Mouse (Mus musculus): ENCODE results near the gene Ppp4r3b. TPM values are rescaled to one million over a fixed set of nuclear protein-coding genes. Genes with fewer than 3 reads are reported as not detected.

The Ppp4r3b gene
- polyA plus RNA-seq, 1 experiment from 2014 or later: 38.0 TPM

GRCm38 (mm10) chr11:29173706-29174436, 1.2 kb downstream of the Ppp4r3b start:
- Histone ChIP-seq H3K9me3 (replicated peaks; ENCODE audit: control insufficient read depth, low read length) (no peaks in the 10 kb centered on the region), H3K4me2 (ENCODE audit: low read depth, low read length) (peak overlapping the region; percentile 64), H3K4me3 (ENCODE audit: low read depth, low read length) (peak overlapping the region; percentile 99), H3K9ac (ENCODE audit: low read depth, low read length) (peak overlapping the region; percentile 99), H3K27me3 (ENCODE audit: control insufficient read depth, insufficient read depth, low read depth, low read length) (no peaks in the 10 kb centered on the region), H3K36me3 (ENCODE audit: control insufficient read depth, insufficient read depth) (peaks cover 2% of the 10 kb centered on the region; the same call in 1 of the 2 replicates), H3K4me1 (ENCODE audit: control insufficient read depth, low read depth, low read length) (peaks cover 6% of the 10 kb centered on the region), H3K27ac (ENCODE audit: low read length) (peak overlapping the region; percentile 98)
- 2% methylated on average over 13 of the region's 13 CpGs for WGBS (ENCODE audit: insufficient replicate concordance)
- no peak for ATAC-seq (ENCODE audit: low read depth)

GRCm38 (mm10) chr11:29179319-29179718, 6.6 kb downstream of the Ppp4r3b start:
- no peak overlapping the region for H3K4me3 ChIP-seq (ENCODE audit: low read depth, low read length)
- no peak overlapping the region for H3K27ac ChIP-seq (ENCODE audit: low read length)
- H3K9ac ChIP-seq (ENCODE audit: low read depth, low read length): no peak overlapping the region
- peaks cover 16% of the 10 kb centered on the region for H3K36me3 ChIP-seq (ENCODE audit: control insufficient read depth, insufficient read depth)
- WGBS (ENCODE audit: insufficient replicate concordance): 83% methylated on average over 1 of the region's 1 CpGs
- no peaks in the 10 kb centered on the region for H3K9me3 ChIP-seq (replicated peaks; ENCODE audit: control insufficient read depth, low read length)
- H3K4me1 ChIP-seq (ENCODE audit: control insufficient read depth, low read depth, low read length): no peaks in the 10 kb centered on the region; the same call in 1 of the 2 replicates
- no peaks in the 10 kb centered on the region for H3K27me3 ChIP-seq (ENCODE audit: control insufficient read depth, insufficient read depth, low read depth, low read length)
- ATAC-seq (ENCODE audit: low read depth): no peak
- H3K4me2 ChIP-seq (ENCODE audit: low read depth, low read length): no peak overlapping the region

GRCm38 (mm10) chr11:29180657-29181056, 8.0 kb downstream of the Ppp4r3b start:
- no peak for ATAC-seq (ENCODE audit: low read depth)
- H3K9me3 ChIP-seq (replicated peaks; ENCODE audit: control insufficient read depth, low read length): no peaks in the 10 kb centered on the region
- H3K36me3 ChIP-seq (ENCODE audit: control insufficient read depth, insufficient read depth): peaks cover 22% of the 10 kb centered on the region
- no peak overlapping the region for H3K9ac ChIP-seq (ENCODE audit: low read depth, low read length)
- H3K27me3 ChIP-seq (ENCODE audit: control insufficient read depth, insufficient read depth, low read depth, low read length): no peaks in the 10 kb centered on the region
- H3K4me3 ChIP-seq (ENCODE audit: low read depth, low read length): no peak overlapping the region
- 85% methylated on average over 3 of the region's 3 CpGs for WGBS (ENCODE audit: insufficient replicate concordance)
- H3K4me2 ChIP-seq (ENCODE audit: low read depth, low read length): no peak overlapping the region
- no peaks in the 10 kb centered on the region; the same call in 1 of the 2 replicates for H3K4me1 ChIP-seq (ENCODE audit: control insufficient read depth, low read depth, low read length)
- no peak overlapping the region for H3K27ac ChIP-seq (ENCODE audit: low read length)

- ATAC-seq (ENCODE audit: low read depth): no peak
- 84% methylated on average over 5 of the region's 5 CpGs for WGBS (ENCODE audit: insufficient replicate concordance)
- Histone ChIP-seq H3K4me3 (ENCODE audit: low read depth, low read length) (no peak overlapping the region), H3K4me2 (ENCODE audit: low read depth, low read length) (no peak overlapping the region), H3K9ac (ENCODE audit: low read depth, low read length) (no peak overlapping the region), H3K4me1 (ENCODE audit: control insufficient read depth, low read depth, low read length) (no peaks in the 10 kb centered on the region), H3K27me3 (ENCODE audit: control insufficient read depth, insufficient read depth, low read depth, low read length) (no peaks in the 10 kb centered on the region), H3K36me3 (ENCODE audit: control insufficient read depth, insufficient read depth) (peaks cover 29% of the 10 kb centered on the region), H3K27ac (ENCODE audit: low read length) (no peak overlapping the region), H3K9me3 (replicated peaks; ENCODE audit: control insufficient read depth, low read length) (no peaks in the 10 kb centered on the region)
These were observed 9.1 kb downstream of the Ppp4r3b start for GRCm38 (mm10) chr11:29181751-29182150.

GRCm38 (mm10) chr11:29188981-29189380, 16.3 kb downstream of the Ppp4r3b start:
- H3K4me3 ChIP-seq (ENCODE audit: low read depth, low read length): no peak overlapping the region
- no peak overlapping the region for H3K9ac ChIP-seq (ENCODE audit: low read depth, low read length)
- no peaks in the 10 kb centered on the region for H3K4me1 ChIP-seq (ENCODE audit: control insufficient read depth, low read depth, low read length)
- H3K27ac ChIP-seq (ENCODE audit: low read length): no peak overlapping the region
- no peaks in the 10 kb centered on the region for H3K27me3 ChIP-seq (ENCODE audit: control insufficient read depth, insufficient read depth, low read depth, low read length)
- H3K9me3 ChIP-seq (replicated peaks; ENCODE audit: control insufficient read depth, low read length): no peaks in the 10 kb centered on the region
- WGBS (ENCODE audit: insufficient replicate concordance): 79% methylated on average over 2 of the region's 2 CpGs
- no peak for ATAC-seq (ENCODE audit: low read depth)
- H3K4me2 ChIP-seq (ENCODE audit: low read depth, low read length): no peak overlapping the region
- H3K36me3 ChIP-seq (ENCODE audit: control insufficient read depth, insufficient read depth): peaks cover 23% of the 10 kb centered on the region

- ATAC-seq (ENCODE audit: low read depth): no peak
- Histone ChIP-seq H3K4me2 (ENCODE audit: low read depth, low read length) (no peak overlapping the region), H3K36me3 (ENCODE audit: control insufficient read depth, insufficient read depth) (peaks cover 8% of the 10 kb centered on the region), H3K4me3 (ENCODE audit: low read depth, low read length) (no peak overlapping the region), H3K4me1 (ENCODE audit: control insufficient read depth, low read depth, low read length) (no peaks in the 10 kb centered on the region), H3K27me3 (ENCODE audit: control insufficient read depth, insufficient read depth, low read depth, low read length) (no peaks in the 10 kb centered on the region), H3K9me3 (replicated peaks; ENCODE audit: control insufficient read depth, low read length) (no peaks in the 10 kb centered on the region), H3K9ac (ENCODE audit: low read depth, low read length) (no peak overlapping the region), H3K27ac (ENCODE audit: low read length) (no peak overlapping the region)
- WGBS (ENCODE audit: insufficient replicate concordance): 77% methylated on average over 5 of the region's 5 CpGs
These were observed 31.0 kb downstream of the Ppp4r3b start for GRCm38 (mm10) chr11:29203653-29204052.

- peaks cover 23% of the 10 kb centered on the region for H3K36me3 ChIP-seq (ENCODE audit: control insufficient read depth, insufficient read depth)
- H3K9me3 ChIP-seq (replicated peaks; ENCODE audit: control insufficient read depth, low read length): no peaks in the 10 kb centered on the region
- 87% methylated on average over 2 of the region's 2 CpGs for WGBS (ENCODE audit: insufficient replicate concordance)
- H3K27me3 ChIP-seq (ENCODE audit: control insufficient read depth, insufficient read depth, low read depth, low read length): no peaks in the 10 kb centered on the region
- H3K27ac ChIP-seq (ENCODE audit: low read length): no peak overlapping the region
- ATAC-seq (ENCODE audit: low read depth): no peak
- no peak overlapping the region for H3K4me2 ChIP-seq (ENCODE audit: low read depth, low read length)
- H3K4me3 ChIP-seq (ENCODE audit: low read depth, low read length): no peak overlapping the region
- H3K9ac ChIP-seq (ENCODE audit: low read depth, low read length): no peak overlapping the region
- no peaks in the 10 kb centered on the region for H3K4me1 ChIP-seq (ENCODE audit: control insufficient read depth, low read depth, low read length)
These were observed 37.1 kb downstream of the Ppp4r3b start for GRCm38 (mm10) chr11:29209774-29210173.

GRCm38 (mm10) chr11:29216196-29216595, 43.5 kb downstream of the Ppp4r3b start:
- Histone ChIP-seq H3K4me2 (ENCODE audit: low read depth, low read length) (no peak overlapping the region), H3K36me3 (ENCODE audit: control insufficient read depth, insufficient read depth) (peaks cover 54% of the 10 kb centered on the region), H3K9ac (ENCODE audit: low read depth, low read length) (no peak overlapping the region), H3K9me3 (replicated peaks; ENCODE audit: control insufficient read depth, low read length) (no peaks in the 10 kb centered on the region), H3K4me3 (ENCODE audit: low read depth, low read length) (no peak overlapping the region), H3K4me1 (ENCODE audit: control insufficient read depth, low read depth, low read length) (peaks cover 4% of the 10 kb centered on the region), H3K27me3 (ENCODE audit: control insufficient read depth, insufficient read depth, low read depth, low read length) (no peaks in the 10 kb centered on the region), H3K27ac (ENCODE audit: low read length) (no peak overlapping the region)
- WGBS (ENCODE audit: insufficient replicate concordance): 42% methylated on average over 2 of the region's 2 CpGs
- peak; percentile 58 for ATAC-seq (ENCODE audit: low read depth)

GRCm38 (mm10) chr11:29219055-29219454, 46.4 kb downstream of the Ppp4r3b start:
- no peak overlapping the region for H3K27ac ChIP-seq (ENCODE audit: low read length)
- no peak overlapping the region for H3K4me2 ChIP-seq (ENCODE audit: low read depth, low read length)
- H3K4me1 ChIP-seq (ENCODE audit: control insufficient read depth, low read depth, low read length): peaks cover 4% of the 10 kb centered on the region
- H3K4me3 ChIP-seq (ENCODE audit: low read depth, low read length): no peak overlapping the region
- H3K9me3 ChIP-seq (replicated peaks; ENCODE audit: control insufficient read depth, low read length): no peaks in the 10 kb centered on the region
- no peaks in the 10 kb centered on the region for H3K27me3 ChIP-seq (ENCODE audit: control insufficient read depth, insufficient read depth, low read depth, low read length)
- no peak for ATAC-seq (ENCODE audit: low read depth)
- peaks cover 59% of the 10 kb centered on the region for H3K36me3 ChIP-seq (ENCODE audit: control insufficient read depth, insufficient read depth)
- no peak overlapping the region for H3K9ac ChIP-seq (ENCODE audit: low read depth, low read length)
